Mouse (Mus musculus): ENCODE measurements around the gene Fkbp15. TPM values are rescaled to one million over a fixed set of nuclear protein-coding genes. Genes with fewer than 3 reads are reported as not detected.

Fkbp15 gene
- total RNA-seq, 1 experiment from 2014 or later: 51.0 TPM

GRCm38 (mm10) chr4:62297280-62298130 is 62.8 kb downstream of the Fkbp15 start:
- ATAC-seq (replicated peaks in 1 of 2; ENCODE audit: insufficient read depth in 1 of 2, low FRiP score in 2 of 2, low TSS enrichment in 1 of 2, low read depth in 1 of 2, poor library complexity in 2 of 2, severe bottlenecking in 2 of 2): no peak

- no peak for ATAC-seq (replicated peaks in 1 of 2; ENCODE audit: insufficient read depth in 1 of 2, low FRiP score in 2 of 2, low TSS enrichment in 1 of 2, low read depth in 1 of 2, poor library complexity in 2 of 2, severe bottlenecking in 2 of 2)
Observed at GRCm38 (mm10) chr4:62294741-62295140, 65.6 kb downstream of the Fkbp15 start.

- ATAC-seq (replicated peaks in 1 of 2; ENCODE audit: insufficient read depth in 1 of 2, low FRiP score in 2 of 2, low TSS enrichment in 1 of 2, low read depth in 1 of 2, poor library complexity in 2 of 2, severe bottlenecking in 2 of 2): no peak
Observed at GRCm38 (mm10) chr4:62293219-62293861, 67.0 kb downstream of the Fkbp15 start.

- no peak for ATAC-seq (replicated peaks in 1 of 2; ENCODE audit: insufficient read depth in 1 of 2, low FRiP score in 2 of 2, low TSS enrichment in 1 of 2, low read depth in 1 of 2, poor library complexity in 2 of 2, severe bottlenecking in 2 of 2)
Observed at GRCm38 (mm10) chr4:62292461-62293180, 67.7 kb downstream of the Fkbp15 start.

- peak; percentile 14 to 53; a peak in 2 of 4 replicates for ATAC-seq (replicated peaks in 1 of 2; ENCODE audit: insufficient read depth in 1 of 2, low FRiP score in 2 of 2, low TSS enrichment in 1 of 2, low read depth in 1 of 2, poor library complexity in 2 of 2, severe bottlenecking in 2 of 2)
Observed at GRCm38 (mm10) chr4:62290816-62291505, 69.4 kb downstream of the Fkbp15 start.

GRCm38 (mm10) chr4:62289226-62289625 is 71.1 kb downstream of the Fkbp15 start:
- ATAC-seq (replicated peaks in 1 of 2; ENCODE audit: insufficient read depth in 1 of 2, low FRiP score in 2 of 2, low TSS enrichment in 1 of 2, low read depth in 1 of 2, poor library complexity in 2 of 2, severe bottlenecking in 2 of 2): no peak

- ATAC-seq (replicated peaks in 1 of 2; ENCODE audit: insufficient read depth in 1 of 2, low FRiP score in 2 of 2, low TSS enrichment in 1 of 2, low read depth in 1 of 2, poor library complexity in 2 of 2, severe bottlenecking in 2 of 2): peak; percentile 20 to 25; a peak in 1 of 4 replicates
Observed at GRCm38 (mm10) chr4:62286992-62287900, 73.1 kb downstream of the Fkbp15 start.

- peak; percentile 58 to 59 for ATAC-seq (replicated peaks in 1 of 2; ENCODE audit: insufficient read depth in 1 of 2, low FRiP score in 2 of 2, low TSS enrichment in 1 of 2, low read depth in 1 of 2, poor library complexity in 2 of 2, severe bottlenecking in 2 of 2)
Observed at GRCm38 (mm10) chr4:62286257-62286991, 73.9 kb downstream of the Fkbp15 start.

- no peak for ATAC-seq (replicated peaks in 1 of 2; ENCODE audit: insufficient read depth in 1 of 2, low FRiP score in 2 of 2, low TSS enrichment in 1 of 2, low read depth in 1 of 2, poor library complexity in 2 of 2, severe bottlenecking in 2 of 2)
Observed at GRCm38 (mm10) chr4:62285576-62285975, 74.8 kb downstream of the Fkbp15 start.

- ATAC-seq (replicated peaks in 1 of 2; ENCODE audit: insufficient read depth in 1 of 2, low FRiP score in 2 of 2, low TSS enrichment in 1 of 2, low read depth in 1 of 2, poor library complexity in 2 of 2, severe bottlenecking in 2 of 2): no peak
Observed at GRCm38 (mm10) chr4:62282969-62283368, 77.4 kb downstream of the Fkbp15 start.

- no peak for ATAC-seq (replicated peaks in 1 of 2; ENCODE audit: insufficient read depth in 1 of 2, low FRiP score in 2 of 2, low TSS enrichment in 1 of 2, low read depth in 1 of 2, poor library complexity in 2 of 2, severe bottlenecking in 2 of 2)
Observed at GRCm38 (mm10) chr4:62281319-62281718, 79.0 kb downstream of the Fkbp15 start.

GRCm38 (mm10) chr4:62278081-62278480 is 82.3 kb downstream of the Fkbp15 start:
- ATAC-seq (replicated peaks in 1 of 2; ENCODE audit: insufficient read depth in 1 of 2, low FRiP score in 2 of 2, low TSS enrichment in 1 of 2, low read depth in 1 of 2, poor library complexity in 2 of 2, severe bottlenecking in 2 of 2): no peak

GRCm38 (mm10) chr4:62277222-62277621 is 83.1 kb downstream of the Fkbp15 start:
- no peak for ATAC-seq (replicated peaks in 1 of 2; ENCODE audit: insufficient read depth in 1 of 2, low FRiP score in 2 of 2, low TSS enrichment in 1 of 2, low read depth in 1 of 2, poor library complexity in 2 of 2, severe bottlenecking in 2 of 2)

GRCm38 (mm10) chr4:62276642-62277041 is 83.7 kb downstream of the Fkbp15 start:
- ATAC-seq (replicated peaks in 1 of 2; ENCODE audit: insufficient read depth in 1 of 2, low FRiP score in 2 of 2, low TSS enrichment in 1 of 2, low read depth in 1 of 2, poor library complexity in 2 of 2, severe bottlenecking in 2 of 2): no peak

GRCm38 (mm10) chr4:62274841-62275536 is 85.4 kb downstream of the Fkbp15 start:
- 0 out of 4 replicates have a peak, but pooled peaks of 1 of the 2 experiments have one; percentile 32 for ATAC-seq (replicated peaks in 1 of 2; ENCODE audit: insufficient read depth in 1 of 2, low FRiP score in 2 of 2, low TSS enrichment in 1 of 2, low read depth in 1 of 2, poor library complexity in 2 of 2, severe bottlenecking in 2 of 2)

Data from hematopoietic stem cell, adult 5-6 weeks (primary cell).